ENCODE assay signal across 15 mouse cellular contexts in the genomic region with DNA sequence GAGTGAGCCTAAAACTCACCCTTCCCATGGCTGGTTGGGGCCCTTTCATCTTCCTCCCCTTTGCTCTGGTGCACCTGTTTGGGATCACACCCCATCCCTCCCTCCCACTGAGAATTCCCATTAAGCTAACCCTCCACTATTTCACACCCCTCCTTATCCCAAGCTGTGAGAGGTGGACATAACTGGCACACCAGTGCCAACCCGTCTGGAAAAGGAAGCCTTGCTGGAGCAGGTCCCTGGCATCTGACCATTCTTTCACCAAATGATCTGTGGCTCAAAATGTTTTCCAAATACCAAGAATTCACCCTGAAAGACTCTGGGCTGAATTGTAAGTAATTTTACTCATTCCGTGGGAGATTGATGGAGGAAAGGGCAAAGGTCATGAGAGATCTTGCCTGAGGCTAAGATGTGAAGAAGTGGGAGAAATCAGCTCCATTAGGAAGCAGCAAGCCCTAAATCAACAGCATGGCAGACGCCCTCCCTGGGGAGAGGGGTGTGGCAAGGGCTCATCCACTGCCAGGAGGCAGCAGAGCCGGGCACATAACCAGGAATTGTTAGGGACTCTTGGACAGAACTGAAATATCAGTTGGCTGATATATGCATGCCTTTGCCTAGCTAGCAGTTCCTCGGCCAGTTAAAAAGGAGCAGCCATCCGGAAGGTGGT. TPM values are rescaled to one million over a fixed set of nuclear protein-coding genes. Genes with fewer than 3 reads are reported as not detected.
DNase-seq lines count a peak whose midpoint lies in the region; ATAC-seq lines count a peak whose summit lies in the region.
"Had no signal": no experiment of that assay in that cellular context is flagged by ENCODE, and none has a peak within 500 bp of the region (broad histone marks: within the 10 kb centered on the region; RNA-seq: fewer than 3 reads in every experiment).

No protein-coding gene starts in this region.

- no peaks in the 10 kb centered on the region for H3K4me1 ChIP-seq in hindbrain, embryonic 14.5 days (replicated peaks; ENCODE audit: control insufficient read depth, insufficient read depth, low read length)
- peaks cover 7% of the 10 kb centered on the region for H3K4me1 ChIP-seq in hindbrain, embryonic 12.5 days
- peaks cover 2% of the 10 kb centered on the region; the same call in 1 of the 2 replicates for H3K4me1 ChIP-seq in forebrain, embryonic 16.5 days (replicated peaks; ENCODE audit: control insufficient read depth, insufficient read depth, low read length)

- no peak overlapping the region for H3K4me2 ChIP-seq in hindbrain, embryonic 14.5 days (replicated peaks)
- H3K4me2 ChIP-seq in hindbrain, embryonic 12.5 days (replicated peaks) = no peak overlapping the region
- H3K4me2 ChIP-seq in forebrain, embryonic 16.5 days (ENCODE audit: low read length) = no peak overlapping the region
- H3K4me2 ChIP-seq: forebrain, embryonic 12.5 days; heart, embryonic 11.5 days; hindbrain, embryonic 13.5 days had no signal

- no peak overlapping the region for H3K27ac ChIP-seq in hindbrain, embryonic 14.5 days
- H3K27ac ChIP-seq in hindbrain, embryonic 12.5 days = no peak overlapping the region
- H3K27ac ChIP-seq in forebrain, embryonic 16.5 days (ENCODE audit: low read length) = no peak overlapping the region
- H3K27ac ChIP-seq: forebrain, embryonic 12.5 days; hindbrain, embryonic 13.5 days had no signal

- DNase-seq in hindbrain, embryonic 14.5 days (ENCODE audit: low spot score) = no peak
- peak; percentile 89 for DNase-seq in NIH3T3 (ENCODE audit: low read depth)
- peak; percentile 65 to 67 for DNase-seq in cerebellum, adult 18-20 months
- DNase-seq in embryo, embryonic 9.5 days (ENCODE audit: extremely low spot score) = peak; percentile 56
- DNase-seq: kidney, adult 9 months; liver, postnatal 0 days; right cerebral cortex, postnatal 4 days had no signal

- ATAC-seq in hindbrain, embryonic 14.5 days (ENCODE audit: low FRiP score) = no peak
- ATAC-seq in hindbrain, embryonic 12.5 days (ENCODE audit: low FRiP score) = no peak
- no peak for ATAC-seq in megakaryocyte, adult 5-6 weeks (ENCODE audit: poor library complexity, severe bottlenecking)
- ATAC-seq in forebrain, embryonic 16.5 days = no peak
- ATAC-seq: liver, postnatal 0 days had no signal

- H3K9me3 ChIP-seq in hindbrain, embryonic 14.5 days (ENCODE audit: control insufficient read depth, low read length) = no peaks in the 10 kb centered on the region
- no peaks in the 10 kb centered on the region for H3K9me3 ChIP-seq in hindbrain, embryonic 12.5 days (replicated peaks)
- H3K9me3 ChIP-seq in forebrain, embryonic 16.5 days (ENCODE audit: control insufficient read depth, low read length) = no peaks in the 10 kb centered on the region
- H3K9me3 ChIP-seq: forebrain, embryonic 12.5 days; hindbrain, embryonic 13.5 days; megakaryocyte, embryonic 14.5 days had no signal

- H3K9ac ChIP-seq in hindbrain, embryonic 14.5 days = peak overlapping the region; percentile 16; the same call in 1 of the 2 replicates
- H3K9ac ChIP-seq in hindbrain, embryonic 12.5 days = no peak overlapping the region
- no peak overlapping the region for H3K9ac ChIP-seq in forebrain, embryonic 16.5 days (replicated peaks; ENCODE audit: low read depth, low read length)
- H3K9ac ChIP-seq: hindbrain, embryonic 13.5 days; liver, postnatal 0 days had no signal

- H3K36me3 ChIP-seq in hindbrain, embryonic 14.5 days (replicated peaks; ENCODE audit: control insufficient read depth, insufficient read depth) = no peaks in the 10 kb centered on the region
- no peaks in the 10 kb centered on the region for H3K36me3 ChIP-seq in hindbrain, embryonic 12.5 days
- H3K36me3 ChIP-seq in forebrain, embryonic 16.5 days (ENCODE audit: control insufficient read depth, insufficient read depth) = no peaks in the 10 kb centered on the region
- H3K36me3 ChIP-seq: forebrain, embryonic 12.5 days; hindbrain, embryonic 13.5 days had no signal

- H3K4me3 ChIP-seq in hindbrain, embryonic 14.5 days (replicated peaks; ENCODE audit: low read length) = no peak overlapping the region
- H3K4me3 ChIP-seq in hindbrain, embryonic 12.5 days = no peak overlapping the region
- H3K4me3 ChIP-seq in forebrain, embryonic 16.5 days (replicated peaks; ENCODE audit: low read length) = no peak overlapping the region
- H3K4me3 ChIP-seq: forebrain, embryonic 12.5 days; hindbrain, embryonic 13.5 days; megakaryocyte, embryonic 14.5 days had no signal

- WGBS in hindbrain, embryonic 14.5 days = 35% methylated on average over 6 of the region's 6 CpGs
- WGBS in hindbrain, embryonic 12.5 days = 32% methylated on average over 6 of the region's 6 CpGs
- 47% methylated on average over 6 of the region's 6 CpGs for WGBS in forebrain, embryonic 16.5 days

- no peaks in the 10 kb centered on the region for H3K27me3 ChIP-seq in hindbrain, embryonic 14.5 days (ENCODE audit: control insufficient read depth, insufficient read depth, low read length)
- H3K27me3 ChIP-seq in hindbrain, embryonic 12.5 days = peaks cover 8% of the 10 kb centered on the region; the same call in 1 of the 2 replicates
- H3K27me3 ChIP-seq in forebrain, embryonic 16.5 days (replicated peaks; ENCODE audit: control insufficient read depth, insufficient read depth, low read length) = no peaks in the 10 kb centered on the region
- H3K27me3 ChIP-seq: megakaryocyte, embryonic 14.5 days had no signal

RNA-seq across cellular contexts. Expression of gene Gcgr, which starts 17.6 kb away (rescaled TPM):
- 0.27 and 0.32 TPM in 2 replicates for polyA plus RNA-seq in hindbrain, embryonic 14.5 days (2014; fragmentation: Nextera tagmentation; extraction: Ambion mirVana)
- 0.47 and 0.54 TPM in 2 replicates for polyA plus RNA-seq in hindbrain, embryonic 12.5 days (2016; fragmentation: Nextera tagmentation; extraction: Ambion mirVana)
- total RNA-seq in megakaryocyte, adult 5-6 weeks (2015) = not detected in 2 replicates
- not detected in 2 replicates for total RNA-seq in megakaryocyte, adult 5-6 weeks (2017)
- polyA plus RNA-seq in forebrain, embryonic 16.5 days (2015; fragmentation: Nextera tagmentation; extraction: Ambion mirVana) = 0.43 TPM in 1 of 2 replicates, not detected in the other

RNA-seq across cellular contexts. Expression of gene Slc25a10, which starts 21.3 kb away (rescaled TPM):
- polyA plus RNA-seq in hindbrain, embryonic 14.5 days (2014; fragmentation: Nextera tagmentation; extraction: Ambion mirVana) = 28.5 and 29.8 TPM in 2 replicates
- polyA plus RNA-seq in hindbrain, embryonic 12.5 days (2016; fragmentation: Nextera tagmentation; extraction: Ambion mirVana) = 37.7 and 38.0 TPM in 2 replicates
- 9.3 and 14.7 TPM in 2 replicates for total RNA-seq in megakaryocyte, adult 5-6 weeks (2015)
- total RNA-seq in megakaryocyte, adult 5-6 weeks (2017) = 12.8 and 17.2 TPM in 2 replicates
- polyA plus RNA-seq in forebrain, embryonic 16.5 days (2015; fragmentation: Nextera tagmentation; extraction: Ambion mirVana) = 26.5 and 29.5 TPM in 2 replicates

RNA-seq across cellular contexts. Expression of gene Mrpl12, which starts 28.5 kb away (rescaled TPM):
- polyA plus RNA-seq in hindbrain, embryonic 14.5 days (2014; fragmentation: Nextera tagmentation; extraction: Ambion mirVana) = 131 and 132 TPM in 2 replicates
- polyA plus RNA-seq in hindbrain, embryonic 12.5 days (2016; fragmentation: Nextera tagmentation; extraction: Ambion mirVana) = 104 and 108 TPM in 2 replicates
- 34.3 and 35.6 TPM in 2 replicates for total RNA-seq in megakaryocyte, adult 5-6 weeks (2015)
- total RNA-seq in megakaryocyte, adult 5-6 weeks (2017) = 25.4 and 41.7 TPM in 2 replicates
- polyA plus RNA-seq in forebrain, embryonic 16.5 days (2015; fragmentation: Nextera tagmentation; extraction: Ambion mirVana) = 107 and 119 TPM in 2 replicates

RNA-seq across cellular contexts. Expression of gene Mcrip1, which starts 36.6 kb away (rescaled TPM):
- 248 and 261 TPM in 2 replicates for polyA plus RNA-seq in hindbrain, embryonic 14.5 days (2014; fragmentation: Nextera tagmentation; extraction: Ambion mirVana)
- 210 and 219 TPM in 2 replicates for polyA plus RNA-seq in hindbrain, embryonic 12.5 days (2016; fragmentation: Nextera tagmentation; extraction: Ambion mirVana)
- total RNA-seq in megakaryocyte, adult 5-6 weeks (2015) = 79.7 and 83.0 TPM in 2 replicates
- total RNA-seq in megakaryocyte, adult 5-6 weeks (2017) = 18.3 and 30.5 TPM in 2 replicates
- 222 and 241 TPM in 2 replicates for polyA plus RNA-seq in forebrain, embryonic 16.5 days (2015; fragmentation: Nextera tagmentation; extraction: Ambion mirVana)

RNA-seq across cellular contexts. Expression of gene Ppp1r27, which starts 38.0 kb away (rescaled TPM):
- 0.29 TPM in 1 of 2 replicates, not detected in the other for polyA plus RNA-seq in hindbrain, embryonic 14.5 days (2014; fragmentation: Nextera tagmentation; extraction: Ambion mirVana)
- not detected in 2 replicates for polyA plus RNA-seq in hindbrain, embryonic 12.5 days (2016; fragmentation: Nextera tagmentation; extraction: Ambion mirVana)
- total RNA-seq in megakaryocyte, adult 5-6 weeks (2015) = not detected in 2 replicates
- total RNA-seq in megakaryocyte, adult 5-6 weeks (2017) = not detected in 2 replicates
- polyA plus RNA-seq in forebrain, embryonic 16.5 days (2015; fragmentation: Nextera tagmentation; extraction: Ambion mirVana) = not detected in 2 replicates
- total RNA-seq: layer of hippocampus, adult 8-10 months had no signal
- polyA plus RNA-seq: forebrain, embryonic 12.5 days; heart, embryonic 11.5 days; hindbrain, embryonic 13.5 days had no signal
